Mouse (Mus musculus) erythroblast, embryonic 14.5 days (primary cell): ENCODE data around the gene L3mbtl3.

Source experiments
- GATA1 ChIP-seq: IDR thresholded peaks from 2 replicates; pipeline ENCODE4 v1.6.1; 2012; ENCODE audit warnings: low read length, inconsistent platforms, mixed read lengths
- TAL1 ChIP-seq: IDR thresholded peaks from 3 replicates; pipeline ENCODE4 v1.6.1; 2012; ENCODE audit warnings: low read length, inconsistent platforms, mixed read lengths

GRCm38 (mm10) chr10:26347614-26348013, 28.2 kb downstream of the L3mbtl3 start:
- TF ChIP-seq GATA1 (no peak), TAL1 (no peak)
